Mouse (Mus musculus) testis, adult 2 months (tissue): ENCODE results near the gene Serpina3c.

ENCODE experiments used
- CTCF ChIP-seq: fragments of 200-500 bp; IDR thresholded peaks from 2 replicates; pipeline ENCODE4 v1.5.1; 2012; ENCODE audit warnings: low read depth, mild to moderate bottlenecking, inconsistent platforms, low read length, moderate library complexity; ENCODE audit not compliant: control insufficient read depth, insufficient read depth, insufficient replicate concordance
- POLR2A ChIP-seq: fragments of 200-500 bp; IDR thresholded peaks from 2 replicates; pipeline ENCODE4 v1.6.1; 2012; ENCODE audit warnings: low read depth, mild to moderate bottlenecking, inconsistent platforms, low read length, moderate library complexity; ENCODE audit not compliant: control insufficient read depth

- TF ChIP-seq CTCF (no peak), POLR2A (no peak)
Measured at GRCm38 (mm10) chr12:104105847-104106246, 47.8 kb downstream of the Serpina3c start.
